Mouse (Mus musculus): Measurements from ENCODE around the gene Ucn.

Gene Ucn

DNA sequence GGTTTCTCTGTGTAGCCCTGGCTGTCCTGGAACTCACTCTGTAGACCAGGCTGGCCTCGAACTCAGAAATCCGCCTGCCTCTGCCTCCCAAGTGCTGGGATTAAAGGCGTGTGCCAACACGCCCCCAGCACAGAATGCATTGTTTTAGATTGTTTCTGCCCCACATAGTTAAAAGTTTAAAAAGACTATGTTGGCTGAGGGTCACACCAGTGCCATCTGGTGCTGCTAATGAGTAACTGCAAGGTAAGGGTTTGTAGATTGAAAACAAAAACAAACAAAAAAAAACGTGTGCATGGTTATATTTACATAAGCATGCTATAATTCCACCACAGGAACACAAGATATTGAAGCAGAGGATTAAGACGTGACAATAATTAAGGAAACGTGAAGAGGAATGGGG is 27.8 kb downstream of the Ucn start:
- in situ Hi-C loops (cut with MboI, MseI): no loop called here

DNA sequence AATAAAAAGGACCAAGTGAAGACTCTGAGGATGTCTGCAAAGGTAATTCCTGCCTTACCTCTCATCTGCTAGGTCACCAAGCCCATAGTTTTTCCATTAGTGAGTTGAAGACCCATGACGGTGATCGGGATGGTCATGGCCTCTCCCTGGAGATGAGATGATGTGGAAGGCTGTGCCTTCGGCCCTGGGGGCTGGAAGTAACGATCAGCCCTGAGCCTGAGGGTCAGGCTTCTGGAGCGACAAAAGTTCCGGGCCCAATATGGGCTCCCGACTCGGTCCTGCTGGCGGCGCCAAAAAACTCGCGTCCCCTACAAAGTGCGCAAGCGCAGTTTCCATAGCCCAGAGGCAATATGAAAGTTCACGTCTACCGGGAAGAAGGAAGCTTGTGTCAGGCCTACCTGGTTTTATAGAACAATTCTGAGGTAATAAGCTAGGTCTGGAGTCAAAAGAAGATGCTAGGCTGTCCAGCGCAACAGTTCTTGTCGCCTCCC is 30.6 kb downstream of the Ucn start, which contains the start of gene Slc30a3:
TSS of gene Slc30a3 (minus strand) at position 238 of the 491 bp plus-strand sequence.
- in situ Hi-C loops (cut with MboI, MseI): no loop called here

DNA sequence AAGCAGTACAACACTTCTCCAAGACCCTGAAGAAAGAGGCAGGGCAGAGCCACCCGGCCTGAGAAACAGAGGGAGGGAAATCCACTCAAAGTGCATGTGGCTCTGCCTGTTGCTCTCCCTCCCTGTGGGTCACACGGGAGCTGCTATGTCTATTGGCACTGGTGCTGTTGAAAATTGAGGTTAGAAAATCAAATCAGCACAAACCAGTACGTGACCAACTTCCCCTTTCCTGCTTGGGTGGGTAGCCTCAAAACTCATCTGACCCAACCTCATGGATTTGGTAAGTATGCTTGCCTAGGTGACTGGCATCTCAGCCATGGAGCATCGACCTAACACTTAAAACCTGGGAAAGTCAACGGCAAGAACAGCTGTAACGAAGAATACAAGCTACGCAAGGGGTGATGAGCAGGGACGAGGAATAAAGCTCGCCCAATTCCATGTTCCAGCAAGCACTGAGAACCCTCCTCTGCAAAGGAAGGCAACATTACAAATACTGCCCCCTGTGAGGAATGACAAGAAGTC is 32.8 kb downstream of the Ucn start, which contains the start of gene Dnajc5g:
TSS of gene Dnajc5g (plus strand) at position 472 of the 522 bp plus-strand sequence.
- in situ Hi-C loops (cut with MboI, MseI): no loop called here

DNA sequence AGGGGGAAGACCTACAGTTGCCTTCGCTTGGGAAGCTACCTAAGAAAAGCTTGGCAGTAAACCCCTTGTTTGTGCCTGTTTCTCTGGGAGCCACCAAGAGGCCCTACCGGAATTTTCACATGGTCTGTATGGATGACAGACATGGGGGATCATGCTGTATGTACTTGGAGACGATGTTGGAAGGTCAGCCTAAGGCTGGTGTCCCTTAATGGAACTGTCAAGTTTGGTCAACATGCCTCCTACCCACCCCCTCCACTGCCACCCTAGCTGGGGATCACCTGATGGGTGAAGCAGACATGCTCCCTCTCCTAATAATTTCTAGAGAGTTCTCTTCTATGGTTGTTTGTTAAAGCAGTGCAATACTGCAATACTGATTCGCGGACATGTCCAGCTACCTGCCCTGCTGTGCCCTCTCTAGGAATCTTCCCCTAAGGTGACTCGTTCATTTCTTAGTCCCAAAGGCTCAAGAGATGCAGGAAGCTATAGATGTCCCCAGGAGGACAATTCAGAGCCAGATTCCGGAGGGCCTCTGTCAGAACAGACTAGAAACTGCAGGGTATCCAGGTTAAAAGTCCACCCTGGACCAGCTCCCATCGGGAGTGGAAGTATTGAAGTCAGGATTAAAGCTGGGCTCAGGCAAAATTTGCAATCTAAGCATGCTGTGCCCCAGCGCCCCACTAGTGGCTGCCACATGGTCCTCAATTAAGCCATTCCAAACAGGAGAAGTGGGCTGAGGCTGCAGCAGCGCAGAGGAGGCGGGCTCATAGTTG is 42.7 kb downstream of the Ucn start:
- in situ Hi-C loops (cut with MboI, MseI): no loop called here

DNA sequence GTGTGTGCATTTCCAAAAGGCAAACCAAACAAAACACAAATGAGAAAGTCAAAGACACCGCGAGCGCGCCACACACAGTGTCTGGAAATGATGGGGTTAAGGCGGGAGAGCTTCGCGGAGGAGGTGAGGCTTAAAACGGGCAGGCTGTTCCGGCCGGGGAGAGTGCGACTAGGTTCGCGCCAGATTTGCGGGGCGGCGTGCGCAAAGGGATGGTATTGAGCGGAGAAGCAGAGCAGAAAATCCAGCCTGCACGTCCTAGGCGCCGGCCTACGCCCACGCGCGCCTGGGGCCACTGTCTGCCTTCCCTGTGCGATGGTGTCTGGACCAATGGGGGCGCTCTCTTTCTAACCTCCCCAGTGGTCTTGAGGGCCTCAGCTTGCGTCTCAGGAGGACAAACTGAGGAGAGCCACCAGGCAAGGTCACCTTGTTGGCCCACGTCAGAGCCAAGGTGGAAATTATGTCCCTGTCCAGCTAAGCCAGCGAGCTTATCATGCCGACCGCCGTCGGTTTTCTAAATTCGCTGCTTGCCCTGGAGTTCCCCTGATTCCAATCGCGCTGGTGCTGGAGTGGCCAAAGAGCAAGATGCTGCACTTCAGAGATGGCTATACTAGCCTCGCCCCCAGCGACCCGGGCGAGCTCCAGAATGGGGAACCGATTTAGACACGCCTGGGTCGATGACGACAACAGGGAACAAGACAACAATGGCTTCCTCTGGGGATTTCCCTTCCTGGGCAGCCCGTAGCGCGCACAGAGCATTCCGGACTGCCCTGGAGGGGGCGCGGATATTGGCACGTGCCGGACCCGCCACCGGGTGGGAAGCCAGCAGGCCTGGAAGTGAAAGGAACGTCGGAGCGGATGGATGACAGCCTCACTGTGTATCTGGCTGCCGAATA is 43.6 kb downstream of the Ucn start:
- in situ Hi-C loops (cut with MboI, MseI): no loop called here

DNA sequence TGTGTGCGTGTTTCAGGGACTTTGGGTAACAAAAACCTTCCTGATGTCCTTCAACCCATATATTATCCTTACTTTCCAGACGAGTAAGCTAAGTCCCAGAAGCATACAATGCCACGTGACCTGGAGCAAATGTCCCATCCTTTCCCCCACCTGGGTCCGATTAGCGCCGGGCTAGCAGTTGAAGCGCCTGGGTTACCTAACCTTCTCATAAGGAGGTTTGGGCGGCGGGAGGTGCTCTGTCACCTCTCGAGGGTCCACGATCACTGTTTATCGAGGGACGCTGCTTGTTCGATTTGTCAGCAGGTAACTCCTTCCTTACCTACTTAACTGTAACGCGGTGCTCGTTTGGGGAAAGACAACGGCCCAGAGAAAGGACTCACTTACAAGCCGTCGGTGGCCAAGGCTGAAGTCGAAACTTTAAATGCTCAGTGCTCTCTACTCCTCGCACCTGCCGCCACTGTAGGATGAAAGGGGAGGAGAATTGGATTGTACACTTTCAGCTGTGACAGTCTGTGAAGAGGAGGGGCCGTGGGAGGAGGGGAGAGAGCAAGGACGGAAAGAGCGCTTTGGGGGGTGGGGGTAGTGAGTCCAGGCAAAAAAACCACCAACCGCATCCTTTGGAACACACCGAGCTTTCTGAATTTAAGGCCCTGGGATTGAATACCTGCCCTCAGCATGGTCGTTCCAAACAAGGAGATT is 44.4 kb downstream of the Ucn start:
- in situ Hi-C loops (cut with MboI, MseI): no loop called here

DNA sequence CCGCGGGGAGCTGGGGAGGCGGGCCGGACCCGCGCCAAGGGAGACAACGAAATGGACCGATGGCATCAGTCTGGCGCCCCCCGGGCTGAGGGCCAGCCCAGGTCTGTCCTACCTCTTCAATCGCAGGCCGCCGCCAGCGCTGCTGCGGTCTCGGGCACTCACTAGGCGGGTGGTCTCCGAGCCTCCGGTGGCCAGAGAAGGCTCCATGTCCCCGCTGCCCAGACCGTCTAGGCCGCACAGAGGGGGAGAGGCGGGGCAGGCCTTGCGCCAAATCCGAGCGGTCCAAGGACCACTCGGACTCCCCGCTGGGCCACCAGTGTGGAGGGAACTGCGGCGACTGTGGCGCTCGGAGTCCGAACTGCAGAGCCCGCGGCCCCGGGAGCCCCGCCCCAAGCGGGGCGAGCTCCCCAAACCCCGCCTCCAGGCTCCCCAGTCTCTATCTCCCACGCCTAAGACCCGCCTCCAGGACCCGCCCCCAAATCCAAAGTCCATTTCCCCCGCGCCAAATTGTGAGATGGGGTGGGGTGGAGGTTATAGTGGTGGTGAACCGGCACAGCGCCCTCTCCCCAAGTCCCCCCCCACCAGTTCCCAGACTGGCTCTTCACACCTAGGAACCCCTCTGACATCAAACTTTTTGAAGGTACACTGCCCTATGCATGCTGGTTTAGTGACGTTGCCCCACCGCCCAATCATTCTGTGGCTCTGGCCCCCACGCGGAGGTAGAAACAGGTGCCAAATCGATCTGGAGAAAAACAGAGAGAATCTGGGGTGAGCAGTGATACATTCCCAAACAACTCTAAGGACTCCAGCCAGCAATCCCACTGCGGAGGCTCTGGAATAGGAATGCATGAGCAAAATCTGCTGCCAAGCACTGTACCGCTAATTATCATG is 45.2 kb downstream of the Ucn start:
- in situ Hi-C loops (cut with MboI, MseI): no loop called here

DNA sequence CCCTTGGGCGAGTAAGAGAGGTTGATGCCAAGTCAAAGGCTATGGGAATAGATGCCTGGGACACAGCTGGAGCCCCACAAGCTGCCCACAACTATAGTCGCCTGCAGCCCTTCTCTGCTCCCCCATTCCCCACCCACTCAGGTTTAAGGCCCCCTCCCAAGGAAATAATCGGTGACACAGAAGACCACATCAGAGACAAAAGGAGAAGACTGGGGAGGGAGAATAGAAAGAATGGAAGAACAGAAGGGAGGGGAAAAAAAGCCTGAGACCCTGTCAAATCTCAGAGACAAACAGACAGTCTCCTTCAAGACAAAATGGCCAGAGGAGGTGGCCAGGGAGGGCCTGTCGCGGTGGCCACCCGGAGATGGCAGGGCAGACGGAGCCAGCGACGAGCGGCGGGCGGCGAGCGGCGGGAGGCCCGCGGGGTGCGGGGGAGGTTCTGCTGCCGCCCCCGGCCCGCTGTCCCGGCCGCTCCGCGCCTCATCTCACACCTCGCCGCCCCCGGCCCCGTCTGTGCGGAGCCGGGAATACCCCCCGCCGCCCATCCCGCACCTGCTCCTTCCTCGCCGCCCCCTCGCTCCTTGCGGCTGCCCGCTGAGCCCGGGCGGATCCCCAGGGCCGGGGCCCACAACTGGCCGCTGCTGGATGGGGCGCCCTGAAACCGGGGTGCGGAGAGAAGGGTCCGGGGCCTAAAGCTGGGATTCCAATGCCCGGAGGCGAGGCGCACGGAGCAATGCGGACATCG is 46.2 kb downstream of the Ucn start:
- in situ Hi-C loops (cut with MboI, MseI): no loop called here

All from T-helper 2 cell (primary cell).